29 mouse cellular contexts compared by ENCODE assay signal in the genomic region with DNA sequence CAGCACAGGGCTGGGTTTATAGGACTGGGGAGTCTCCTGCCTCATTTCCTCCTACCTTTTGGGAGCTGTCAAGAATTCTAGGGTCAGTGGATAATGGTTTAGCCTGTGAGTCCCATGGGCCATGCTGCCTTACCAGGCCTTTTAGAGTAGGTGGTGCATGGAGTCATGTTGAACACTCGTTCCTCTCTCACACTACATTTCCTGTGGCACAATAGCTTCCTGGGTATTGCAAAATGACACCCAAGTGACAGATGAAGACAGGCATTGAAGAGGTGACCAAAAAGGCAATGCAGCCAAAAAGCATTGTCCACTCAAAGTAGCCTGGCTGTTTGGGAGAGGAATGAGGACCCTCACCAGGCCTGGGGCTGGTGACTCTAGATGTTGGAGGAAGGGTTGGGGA. TPM values are rescaled to one million over a fixed set of nuclear protein-coding genes. Genes with fewer than 3 reads are reported as not detected.
A peak's percentile ranks its signal among the peaks of the same experiment; 100 is the strongest.
DNase-seq lines count a peak whose midpoint lies in the region; ATAC-seq lines count a peak whose summit lies in the region.
"Had no signal": no experiment of that assay in that cellular context is flagged by ENCODE, and none has a peak within 500 bp of the region (broad histone marks: within the 10 kb centered on the region; RNA-seq: fewer than 3 reads in every experiment).

No protein-coding gene starts in this region.

- no peaks in the 10 kb centered on the region for H3K27me3 ChIP-seq in hindbrain, embryonic 10.5 days (ENCODE audit: insufficient read depth, poor library complexity, severe bottlenecking)
- no peaks in the 10 kb centered on the region for H3K27me3 ChIP-seq in hindbrain, embryonic 16.5 days (replicated peaks; ENCODE audit: control insufficient read depth, insufficient read depth, low read length)
- no peaks in the 10 kb centered on the region for H3K27me3 ChIP-seq in midbrain, embryonic 10.5 days (ENCODE audit: low read depth, poor library complexity, severe bottlenecking)
- no peaks in the 10 kb centered on the region for H3K27me3 ChIP-seq in midbrain, embryonic 13.5 days
- no peaks in the 10 kb centered on the region for H3K27me3 ChIP-seq in stomach, embryonic 16.5 days (ENCODE audit: control insufficient read depth, insufficient read depth, low read length)
- H3K27me3 ChIP-seq: forebrain, embryonic 15.5 days; intestine, embryonic 15.5 days; neural tube, embryonic 13.5 days had no signal

- H3K9me3 ChIP-seq in hindbrain, embryonic 10.5 days: no peaks in the 10 kb centered on the region
- H3K9me3 ChIP-seq in hindbrain, embryonic 16.5 days (ENCODE audit: control insufficient read depth, low read length): no peaks in the 10 kb centered on the region
- no peaks in the 10 kb centered on the region for H3K9me3 ChIP-seq in midbrain, embryonic 10.5 days (replicated peaks)
- H3K9me3 ChIP-seq in midbrain, embryonic 13.5 days: no peaks in the 10 kb centered on the region
- H3K9me3 ChIP-seq in stomach, embryonic 16.5 days (replicated peaks; ENCODE audit: control insufficient read depth, low read length): 0 out of 2 replicates have a peak, but pooled peaks cover 3% of the 10 kb centered on the region
- H3K9me3 ChIP-seq: forebrain, embryonic 15.5 days; intestine, embryonic 15.5 days; limb, embryonic 10.5 days; neural tube, embryonic 13.5 days had no signal

- peak overlapping the region; percentile 16; the same call in 1 of the 2 replicates for H3K27ac ChIP-seq in hindbrain, embryonic 10.5 days
- H3K27ac ChIP-seq in hindbrain, embryonic 16.5 days (ENCODE audit: low read depth, low read length): no peak overlapping the region; the same call in 1 of the 2 replicates
- H3K27ac ChIP-seq in midbrain, embryonic 10.5 days (replicated peaks): 0 out of 2 replicates have a peak overlapping the region, but pooled peaks have one; percentile 6
- H3K27ac ChIP-seq in midbrain, embryonic 13.5 days: no peak overlapping the region
- H3K27ac ChIP-seq in macrophage: peak overlapping the region; percentile 25; the same call in 1 of the 2 replicates
- peak overlapping the region; percentile 48; the same call in 1 of the 2 replicates for H3K27ac ChIP-seq in stomach, embryonic 16.5 days (ENCODE audit: low read length)
- H3K27ac ChIP-seq: forebrain, embryonic 15.5 days; intestine, embryonic 15.5 days; limb, embryonic 10.5 days; neural tube, embryonic 13.5 days had no signal

- DNase-seq in hindbrain, embryonic 10.5 days (ENCODE audit: low spot score): no peak
- DNase-seq in midbrain, embryonic 10.5 days (ENCODE audit: low spot score): no peak
- DNase-seq in kidney, adult 9 months: no peak
- DNase-seq in urinary bladder, adult 18-20 months (ENCODE audit: low spot score in 2 of 2): no peak
- DNase-seq: cerebellum, adult 2 months; cerebellum, postnatal 36 days; gastrocnemius, postnatal 36 days; heart, postnatal 4 days; kidney, adult 8-10 months; kidney, postnatal 14 days; liver; lung, postnatal 14 days; midbrain, embryonic 14.5 days; right cerebral cortex, adult 18-20 months; right cerebral cortex, postnatal 4 days; thymus, adult 18-20 months; thymus, postnatal 36 days had no signal

- WGBS in hindbrain, embryonic 10.5 days: 67% methylated on average over 1 of the region's 1 CpGs
- WGBS in hindbrain, embryonic 16.5 days: 43% methylated on average over 1 of the region's 1 CpGs
- 76% methylated on average over 1 of the region's 1 CpGs for WGBS in midbrain, embryonic 10.5 days
- 80% methylated on average over 1 of the region's 1 CpGs for WGBS in midbrain, embryonic 13.5 days
- WGBS in macrophage (ENCODE audit: missing documents): 0% methylated on average over 1 of the region's 1 CpGs
- WGBS in stomach, embryonic 16.5 days: 57% methylated on average over 1 of the region's 1 CpGs

- no peak overlapping the region for H3K4me3 ChIP-seq in hindbrain, embryonic 10.5 days
- no peak overlapping the region for H3K4me3 ChIP-seq in hindbrain, embryonic 16.5 days (ENCODE audit: low read length)
- H3K4me3 ChIP-seq in midbrain, embryonic 10.5 days: no peak overlapping the region
- H3K4me3 ChIP-seq in midbrain, embryonic 13.5 days (replicated peaks): no peak overlapping the region
- H3K4me3 ChIP-seq in macrophage (ENCODE audit: inconsistent target): no peak overlapping the region
- H3K4me3 ChIP-seq in stomach, embryonic 16.5 days (replicated peaks; ENCODE audit: low read length): no peak overlapping the region
- H3K4me3 ChIP-seq: forebrain, embryonic 15.5 days; intestine, embryonic 15.5 days; limb, embryonic 10.5 days; neural tube, embryonic 13.5 days had no signal

- H3K4me2 ChIP-seq in hindbrain, embryonic 16.5 days (ENCODE audit: low read length): no peak overlapping the region
- no peak overlapping the region for H3K4me2 ChIP-seq in midbrain, embryonic 13.5 days (replicated peaks)
- H3K4me2 ChIP-seq in stomach, embryonic 16.5 days (ENCODE audit: low read depth, low read length): no peak overlapping the region
- H3K4me2 ChIP-seq: forebrain, embryonic 15.5 days; intestine, embryonic 15.5 days; neural tube, embryonic 13.5 days had no signal

- peaks cover 86% of the 10 kb centered on the region; the same call in 1 of the 2 replicates for H3K79me2 ChIP-seq in macrophage (ENCODE audit: inconsistent target)

- no peak overlapping the region for H3K9ac ChIP-seq in hindbrain, embryonic 16.5 days (ENCODE audit: low read depth, low read length)
- no peak overlapping the region for H3K9ac ChIP-seq in midbrain, embryonic 13.5 days (replicated peaks)
- no peak overlapping the region for H3K9ac ChIP-seq in stomach, embryonic 16.5 days (ENCODE audit: low read length)
- H3K9ac ChIP-seq: forebrain, embryonic 15.5 days; intestine, embryonic 15.5 days had no signal

- peaks cover 31% of the 10 kb centered on the region for H3K4me1 ChIP-seq in hindbrain, embryonic 10.5 days (replicated peaks)
- peaks cover 16% of the 10 kb centered on the region for H3K4me1 ChIP-seq in hindbrain, embryonic 16.5 days (ENCODE audit: control insufficient read depth, insufficient read depth, low read depth, low read length)
- peaks cover 29% of the 10 kb centered on the region for H3K4me1 ChIP-seq in midbrain, embryonic 10.5 days
- H3K4me1 ChIP-seq in midbrain, embryonic 13.5 days (replicated peaks): peaks cover 29% of the 10 kb centered on the region
- peaks cover 19% of the 10 kb centered on the region for H3K4me1 ChIP-seq in stomach, embryonic 16.5 days (ENCODE audit: control insufficient read depth, insufficient read depth, low read length)

- no peak for ATAC-seq in hindbrain, embryonic 16.5 days
- no peak for ATAC-seq in midbrain, embryonic 13.5 days
- no peak for ATAC-seq in stomach, embryonic 16.5 days (ENCODE audit: insufficient read depth, low FRiP score)
- ATAC-seq: CD4-positive, CD25-positive, alpha-beta regulatory T cell, adult 4 months; forebrain, embryonic 15.5 days; intestine, embryonic 15.5 days had no signal

- peaks cover 15% of the 10 kb centered on the region for H3K36me3 ChIP-seq in hindbrain, embryonic 10.5 days
- no peaks in the 10 kb centered on the region for H3K36me3 ChIP-seq in hindbrain, embryonic 16.5 days (ENCODE audit: control insufficient read depth, insufficient read depth, low read length)
- H3K36me3 ChIP-seq in midbrain, embryonic 10.5 days: peaks cover 13% of the 10 kb centered on the region
- peaks cover 7% of the 10 kb centered on the region; the same call in 1 of the 2 replicates for H3K36me3 ChIP-seq in midbrain, embryonic 13.5 days
- no peaks in the 10 kb centered on the region for H3K36me3 ChIP-seq in macrophage (ENCODE audit: inconsistent target)
- peaks cover 6% of the 10 kb centered on the region; the same call in 1 of the 2 replicates for H3K36me3 ChIP-seq in stomach, embryonic 16.5 days (ENCODE audit: control insufficient read depth, insufficient read depth, low read length)
- H3K36me3 ChIP-seq: intestine, embryonic 15.5 days had no signal

RNA-seq across cellular contexts. Expression of a gene that starts 8.6 kb away (rescaled TPM):
- polyA plus RNA-seq in hindbrain, embryonic 10.5 days (2016; fragmentation: Nextera tagmentation; extraction: Ambion mirVana): 29.0 and 42.2 TPM in 2 replicates
- 70.5 and 72.8 TPM in 2 replicates for polyA plus RNA-seq in hindbrain, embryonic 16.5 days (2015; fragmentation: Nextera tagmentation; extraction: Ambion mirVana)
- 30.5 and 43.3 TPM in 2 replicates for polyA plus RNA-seq in midbrain, embryonic 10.5 days (2016; fragmentation: Nextera tagmentation; extraction: Ambion mirVana)
- polyA plus RNA-seq in midbrain, embryonic 13.5 days (2015; fragmentation: Nextera tagmentation; extraction: Ambion mirVana): 60.6 and 66.1 TPM in 2 replicates
- total RNA-seq in macrophage (2018; cell fraction: chromatin; rRNA removed): 10 to 100 TPM in 19 of 26 experiments, 1 to 10 TPM in 7; 4.9 to 39.6 (median 30.8) TPM
- total RNA-seq in macrophage (2018; cell fraction: cytosol; rRNA removed): 10 to 100 TPM; 12.1 to 27.0 (median 22.8) TPM
- total RNA-seq in macrophage (2018; cell fraction: nucleus; rRNA removed): 10 to 100 TPM in 21 of 26 experiments, 1 to 10 TPM in 5; 4.2 to 29.3 (median 19.0) TPM
- polyA plus RNA-seq in macrophage (2018): 18.2 to 41.4 TPM (median 20.2 TPM) in 3 replicates
- 39.6 and 43.1 TPM in 2 replicates for polyA plus RNA-seq in stomach, embryonic 16.5 days (2015; fragmentation: Nextera tagmentation; extraction: Ambion mirVana)

RNA-seq across cellular contexts. Expression of a gene that starts 23.4 kb away (rescaled TPM):
- polyA plus RNA-seq in hindbrain, embryonic 10.5 days (2016; fragmentation: Nextera tagmentation; extraction: Ambion mirVana): 1.5 and 4.2 TPM in 2 replicates
- 2.1 and 2.7 TPM in 2 replicates for polyA plus RNA-seq in hindbrain, embryonic 16.5 days (2015; fragmentation: Nextera tagmentation; extraction: Ambion mirVana)
- polyA plus RNA-seq in midbrain, embryonic 10.5 days (2016; fragmentation: Nextera tagmentation; extraction: Ambion mirVana): 1.2 and 2.7 TPM in 2 replicates
- polyA plus RNA-seq in midbrain, embryonic 13.5 days (2015; fragmentation: Nextera tagmentation; extraction: Ambion mirVana): 4.4 and 5.1 TPM in 2 replicates
- not detected for total RNA-seq in macrophage (2018; cell fraction: chromatin; rRNA removed)
- not detected for total RNA-seq in macrophage (2018; cell fraction: cytosol; rRNA removed)
- not detected for total RNA-seq in macrophage (2018; cell fraction: nucleus; rRNA removed)
- polyA plus RNA-seq in macrophage (2018): not detected in 3 replicates
- polyA plus RNA-seq in stomach, embryonic 16.5 days (2015; fragmentation: Nextera tagmentation; extraction: Ambion mirVana): not detected in 2 replicates
- total RNA-seq: gastrocnemius, postnatal 36 days; heart, postnatal 4 days had no signal
- polyA plus RNA-seq: CD4-positive, CD25-positive, alpha-beta regulatory T cell, adult 4 months; heart, embryonic 14.5 days; limb, embryonic 10.5 days; liver, embryonic 16.5 days; stomach, embryonic 14.5 days had no signal

RNA-seq across cellular contexts. Expression of a gene that starts 43.6 kb away (rescaled TPM):
- polyA plus RNA-seq in hindbrain, embryonic 10.5 days (2016; fragmentation: Nextera tagmentation; extraction: Ambion mirVana): 278 and 297 TPM in 2 replicates
- 193 and 201 TPM in 2 replicates for polyA plus RNA-seq in hindbrain, embryonic 16.5 days (2015; fragmentation: Nextera tagmentation; extraction: Ambion mirVana)
- polyA plus RNA-seq in midbrain, embryonic 10.5 days (2016; fragmentation: Nextera tagmentation; extraction: Ambion mirVana): 270 and 277 TPM in 2 replicates
- polyA plus RNA-seq in midbrain, embryonic 13.5 days (2015; fragmentation: Nextera tagmentation; extraction: Ambion mirVana): 213 TPM in 2 replicates
- total RNA-seq in macrophage (2018; cell fraction: chromatin; rRNA removed): 100 to 1,000 TPM in 16 of 26 experiments, 10 to 100 TPM in 10; 59.8 to 176 (median 112) TPM
- 100 to 1,000 TPM in 2 of 26 experiments, 10 to 100 TPM in 24; 64.0 to 129 (median 79.7) TPM for total RNA-seq in macrophage (2018; cell fraction: cytosol; rRNA removed)
- total RNA-seq in macrophage (2018; cell fraction: nucleus; rRNA removed): 100 to 1,000 TPM in 10 of 26 experiments, 10 to 100 TPM in 16; 61.1 to 141 (median 94.0) TPM
- 52.2 to 95.7 TPM (median 55.8 TPM) in 3 replicates for polyA plus RNA-seq in macrophage (2018)
- 154 and 171 TPM in 2 replicates for polyA plus RNA-seq in stomach, embryonic 16.5 days (2015; fragmentation: Nextera tagmentation; extraction: Ambion mirVana)

RNA-seq across cellular contexts. Expression of a gene that starts 57.3 kb away (rescaled TPM):
- 33.9 TPM in 2 replicates for polyA plus RNA-seq in hindbrain, embryonic 10.5 days (2016; fragmentation: Nextera tagmentation; extraction: Ambion mirVana)
- 33.1 and 33.2 TPM in 2 replicates for polyA plus RNA-seq in hindbrain, embryonic 16.5 days (2015; fragmentation: Nextera tagmentation; extraction: Ambion mirVana)
- polyA plus RNA-seq in midbrain, embryonic 10.5 days (2016; fragmentation: Nextera tagmentation; extraction: Ambion mirVana): 33.2 and 37.9 TPM in 2 replicates
- polyA plus RNA-seq in midbrain, embryonic 13.5 days (2015; fragmentation: Nextera tagmentation; extraction: Ambion mirVana): 37.1 and 37.3 TPM in 2 replicates
- total RNA-seq in macrophage (2018; cell fraction: chromatin; rRNA removed): 10 to 100 TPM in 22 of 26 experiments, 1 to 10 TPM in 4; 6.4 to 51.4 (median 22.7) TPM
- 10 to 100 TPM in 8 of 26 experiments, 1 to 10 TPM in 18; 4.2 to 12.7 (median 8.8) TPM for total RNA-seq in macrophage (2018; cell fraction: cytosol; rRNA removed)
- 10 to 100 TPM in 17 of 26 experiments, 1 to 10 TPM in 9; 4.5 to 32.6 (median 13.0) TPM for total RNA-seq in macrophage (2018; cell fraction: nucleus; rRNA removed)
- polyA plus RNA-seq in macrophage (2018): 3.7 to 10.9 TPM (median 9.9 TPM) in 3 replicates
- 27.0 and 27.9 TPM in 2 replicates for polyA plus RNA-seq in stomach, embryonic 16.5 days (2015; fragmentation: Nextera tagmentation; extraction: Ambion mirVana)

Comparison
In these comparisons a context has a peak if more than half of its experiments do, and no peak if none do; other contexts are left out.
1. H3K27ac ChIP-seq: peak in hindbrain, embryonic 10.5 days (single experiment), midbrain, embryonic 10.5 days (single experiment), macrophage (single experiment) and stomach, embryonic 16.5 days (single experiment); none in hindbrain, embryonic 16.5 days (single experiment) and midbrain, embryonic 13.5 days (single experiment).